Mouse (Mus musculus) heart, embryonic 12.5 days (tissue): ENCODE results near the gene Aqp5. TPM values are rescaled to one million over a fixed set of nuclear protein-coding genes. Genes with fewer than 3 reads are reported as not detected.

Experiments
- ATAC-seq: fragments of 200-750 bp; cut with Nextera tagmentation; 2 replicates; pipeline ENCODE4 v1.8.0; 2017; ENCODE audit warnings: moderate TSS enrichment, moderate library complexity; ENCODE audit not compliant: insufficient number of reproducible peaks, low FRiP score
- H3K27ac ChIP-seq: fragments of 300-500 bp; sonication (generic); 2 replicates; pipeline ENCODE4 v1.5.1; 2016; ENCODE audit warnings: mild to moderate bottlenecking, moderate library complexity; ENCODE audit not compliant: poor library complexity, severe bottlenecking
- H3K27me3 ChIP-seq: fragments of 300-500 bp; sonication (generic); replicated peaks from 2 replicates; pipeline ENCODE4 v1.6.1; 2016; ENCODE audit warnings: mild to moderate bottlenecking, moderate library complexity
- H3K36me3 ChIP-seq: fragments of 300-500 bp; sonication (generic); 2 replicates; pipeline ENCODE4 v1.6.1; 2016; ENCODE audit warnings: mild to moderate bottlenecking, moderate library complexity
- H3K4me1 ChIP-seq: fragments of 300-500 bp; sonication (generic); replicated peaks from 2 replicates; pipeline ENCODE4 v1.6.1; 2016; ENCODE audit warnings: mild to moderate bottlenecking
- H3K4me2 ChIP-seq: fragments of 300-500 bp; sonication (generic); 2 replicates; pipeline ENCODE4 v1.6.1; 2016; ENCODE audit warnings: mild to moderate bottlenecking, moderate library complexity
- H3K4me3 ChIP-seq: fragments of 300-500 bp; sonication (generic); 2 replicates; pipeline ENCODE4 v1.5.1; 2016; ENCODE audit warnings: mild to moderate bottlenecking
- H3K9ac ChIP-seq: fragments of 300-500 bp; sonication (generic); 2 replicates; pipeline ENCODE4 v1.6.1; 2016; ENCODE audit warnings: mild to moderate bottlenecking, moderate library complexity
- H3K9me3 ChIP-seq: fragments of 300-500 bp; sonication (generic); replicated peaks from 2 replicates; pipeline ENCODE4 v1.6.1; 2016; ENCODE audit warnings: mild to moderate bottlenecking, moderate library complexity
- WGBS: fragments of 180-500 bp; shearing (Covaris S2); methylation state at CpG from one replicate; pipeline ENCODE4 v1.1.7; 2016; 5-methylcytosine and 5-hydroxymethylcytosine counted together
- polyA plus RNA-seq: library from polyadenylated mRNA; unstranded; fragments of >200 nt; fragmentation: Nextera tagmentation; extraction: Ambion mirVana; gene quantifications from 2 replicates; pipeline ENCODE4 v1.2.1, GENCODE M21; 2016

Aqp5 gene
- polyA plus RNA-seq, 1 experiment from 2014 or later: 0.70 TPM

DNA sequence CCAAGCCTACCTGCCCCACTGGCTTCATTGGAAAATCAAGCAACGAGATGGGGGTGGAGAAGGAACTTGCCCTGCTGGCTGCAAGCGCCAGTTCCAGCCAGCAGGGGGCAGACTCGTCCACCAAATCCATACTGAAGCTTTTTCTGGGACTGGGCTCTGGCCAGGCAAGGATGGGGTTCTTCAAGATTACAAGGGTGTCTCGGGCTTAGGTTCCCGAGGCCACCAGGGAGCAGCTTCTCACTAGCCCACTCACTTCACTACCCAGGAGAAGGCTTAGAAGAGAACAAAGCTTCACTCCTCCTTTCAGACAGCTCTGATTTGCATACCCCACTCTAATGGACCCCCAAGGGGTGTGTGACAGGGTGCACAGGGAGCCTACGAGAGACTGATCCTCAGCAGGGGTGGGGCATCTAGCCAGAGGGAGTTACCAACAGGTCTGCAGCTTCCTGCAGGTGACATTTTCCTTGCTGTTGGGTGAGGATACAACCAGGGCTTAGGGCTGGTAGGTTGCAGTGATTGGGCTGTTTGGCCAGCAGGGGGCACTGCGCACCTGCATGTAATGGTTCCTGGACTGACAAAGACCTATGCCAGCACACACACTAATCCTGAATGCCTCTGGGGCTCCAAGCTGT lies 5.6 kb downstream of the Aqp5 start:
- Histone ChIP-seq H3K4me1 (peaks cover 18% of the 10 kb centered on the region), H3K9me3 (no peaks in the 10 kb centered on the region), H3K27ac (no peak overlapping the region), H3K9ac (no peak overlapping the region), H3K4me3 (no peak overlapping the region), H3K36me3 (no peaks in the 10 kb centered on the region), H3K4me2 (no peak overlapping the region), H3K27me3 (peaks cover 86% of the 10 kb centered on the region)
- peak; percentile 60 for ATAC-seq
- WGBS: 0% methylated on average over 7 of the region's 7 CpGs

DNA sequence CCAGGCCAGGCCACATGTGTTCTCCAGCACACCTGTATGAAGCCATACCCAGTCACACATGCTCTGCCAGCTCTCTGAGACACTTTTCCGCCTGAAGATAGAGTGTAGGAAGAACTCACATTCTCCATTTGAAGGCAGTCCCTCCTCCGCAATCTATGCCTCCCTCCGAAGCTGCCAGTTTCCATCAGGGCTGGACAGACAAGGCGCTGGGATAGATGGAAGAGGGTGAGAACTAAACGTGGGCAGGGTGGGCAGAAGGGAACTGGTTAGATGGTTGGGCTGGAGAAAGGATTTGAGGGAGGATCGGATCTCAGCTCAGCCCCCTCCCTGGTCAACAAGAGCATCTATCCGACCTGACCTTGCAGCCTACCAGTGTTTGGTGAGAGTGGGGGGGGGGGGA lies 6.3 kb downstream of the Aqp5 start:
- no peaks in the 10 kb centered on the region for H3K9me3 ChIP-seq
- ATAC-seq: no peak
- WGBS: 58% methylated on average over 7 of the region's 7 CpGs

DNA sequence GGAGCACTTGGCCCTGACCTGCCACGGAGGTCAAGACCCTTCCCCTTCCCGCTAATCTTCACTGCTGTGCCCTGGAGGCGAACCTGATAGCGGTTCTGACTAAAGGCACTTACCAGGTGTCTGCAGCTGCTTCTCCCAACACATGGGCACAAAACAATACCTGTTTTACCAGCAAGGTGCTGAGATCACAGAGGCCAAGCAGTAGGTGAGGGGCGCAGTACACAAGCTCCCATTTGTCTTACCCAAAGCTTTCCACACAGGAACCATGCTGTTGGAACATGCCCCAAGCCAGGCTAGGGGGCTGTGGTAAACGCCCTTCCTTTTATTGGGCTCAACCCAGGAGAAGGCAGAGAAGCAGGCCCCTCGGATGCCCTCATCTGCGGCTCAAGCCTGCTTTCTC lies 7.0 kb downstream of the Aqp5 start:
- no peak overlapping the region for H3K4me2 ChIP-seq
- no peak for ATAC-seq
- no peaks in the 10 kb centered on the region for H3K9me3 ChIP-seq
- H3K36me3 ChIP-seq: no peaks in the 10 kb centered on the region
- no peak overlapping the region for H3K27ac ChIP-seq
- no peak overlapping the region for H3K4me3 ChIP-seq
- peaks cover 77% of the 10 kb centered on the region for H3K27me3 ChIP-seq
- H3K4me1 ChIP-seq: peaks cover 30% of the 10 kb centered on the region
- no peak overlapping the region for H3K9ac ChIP-seq
- WGBS: 48% methylated on average over 8 of the region's 8 CpGs

More for the DNA sequence above, 6.3 kb downstream of the Aqp5 start:
- Histone ChIP-seq H3K27me3 (peaks cover 84% of the 10 kb centered on the region), H3K9ac (no peak overlapping the region), H3K27ac (no peak overlapping the region), H3K4me1 (peaks cover 24% of the 10 kb centered on the region), H3K4me3 (no peak overlapping the region), H3K4me2 (no peak overlapping the region), H3K36me3 (no peaks in the 10 kb centered on the region)

DNA sequence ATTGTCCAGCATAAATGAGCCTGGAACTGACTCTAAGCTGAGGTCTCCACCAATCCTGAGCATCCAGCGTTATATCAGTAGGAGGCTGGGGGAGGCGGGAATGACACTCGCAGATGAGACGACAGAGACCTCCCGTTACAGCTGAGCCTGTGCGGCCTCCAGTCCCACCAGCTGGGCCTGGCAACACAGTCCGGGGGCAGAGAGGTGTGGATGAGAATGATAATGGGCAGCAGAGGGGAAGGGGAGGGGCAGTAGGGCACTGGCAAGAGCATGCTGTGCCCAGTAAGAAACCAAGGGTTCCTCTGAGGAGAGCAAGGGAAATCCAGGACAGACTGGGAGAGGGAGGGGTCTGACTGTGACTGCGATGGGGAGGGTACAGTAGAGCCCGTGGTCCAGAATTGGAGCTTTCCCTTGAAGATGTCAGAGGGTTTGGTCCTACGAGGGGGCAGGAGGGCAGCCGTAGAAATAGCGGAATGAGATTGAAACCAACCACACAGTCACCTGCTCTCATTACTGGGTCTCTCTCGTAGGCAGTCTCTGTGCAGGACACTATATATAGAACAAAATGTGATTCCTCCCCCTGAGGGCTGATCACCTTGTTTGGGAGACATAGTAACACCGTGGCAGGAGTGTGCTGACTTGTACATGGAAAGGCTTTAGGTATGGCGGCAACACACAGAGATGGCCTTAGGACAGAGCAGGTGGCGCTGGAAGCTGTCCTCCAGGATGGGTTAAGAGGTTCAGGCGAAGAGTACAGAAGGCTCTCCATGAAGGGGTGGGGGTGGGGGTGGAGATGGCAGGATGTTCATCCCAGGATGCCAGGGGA lies 8.9 kb downstream of the Aqp5 start:
- Histone ChIP-seq H3K27ac (no peak overlapping the region), H3K36me3 (no peaks in the 10 kb centered on the region), H3K9me3 (no peaks in the 10 kb centered on the region), H3K4me2 (no peak overlapping the region; the same call in 1 of the 2 replicates), H3K4me1 (peaks cover 43% of the 10 kb centered on the region), H3K4me3 (no peak overlapping the region), H3K27me3 (peaks cover 68% of the 10 kb centered on the region), H3K9ac (no peak overlapping the region)
- ATAC-seq: no peak
- WGBS: 46% methylated on average over 17 of the region's 17 CpGs

DNA sequence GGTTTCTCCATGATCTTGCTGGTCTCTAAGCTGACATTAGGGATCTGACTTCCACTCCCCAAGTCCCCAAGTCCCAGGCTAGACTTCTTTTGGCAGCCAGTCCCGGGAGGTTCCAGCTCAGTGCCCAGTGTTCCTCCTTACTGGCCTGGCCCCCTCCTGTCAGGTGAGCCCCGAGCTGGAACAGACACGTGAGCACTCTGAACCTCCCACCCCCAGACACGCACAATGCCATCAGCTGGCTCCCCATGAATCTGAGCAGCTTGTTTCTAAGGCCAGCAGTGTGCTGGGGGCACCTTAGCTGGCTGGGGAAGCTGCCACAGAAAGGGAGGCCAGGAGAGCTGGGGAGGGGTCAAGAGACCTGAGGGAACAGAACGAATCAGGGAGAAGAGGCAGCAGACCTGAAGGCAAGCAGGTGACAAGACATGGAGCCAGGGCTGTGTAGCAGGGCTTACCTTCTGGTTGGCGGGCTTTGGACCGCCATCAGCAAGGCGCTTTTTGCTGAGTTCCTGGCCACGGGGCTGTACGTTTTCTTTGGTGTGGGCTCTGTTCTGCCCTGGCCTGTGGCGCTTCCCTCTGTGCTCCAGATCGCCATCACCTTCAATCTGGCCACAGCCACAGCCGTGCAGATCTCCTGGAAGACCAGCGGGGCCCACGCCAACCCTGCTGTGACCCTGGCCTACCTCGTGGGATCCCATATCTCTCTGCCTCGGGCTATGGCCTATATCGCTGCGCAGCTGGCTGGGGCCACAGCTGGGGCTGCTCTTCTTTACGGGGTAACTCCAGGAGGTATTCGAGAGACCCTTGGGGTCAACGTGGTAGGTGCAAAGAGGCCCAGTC lies 10.6 kb downstream of the Aqp5 start, which contains the start of gene Aqp6:
Gene Aqp6, plus strand, starts transcription at position 415 of the 837 bp plus-strand sequence.
- Histone ChIP-seq H3K9me3 (no peaks in the 10 kb centered on the region), H3K27me3 (peaks cover 56% of the 10 kb centered on the region), H3K4me2 (no peak within 1 kb of the TSS), H3K9ac (no peak within 1 kb of the TSS), H3K4me1 (peaks cover 42% of the 10 kb centered on the region), H3K27ac (no peak within 1 kb of the TSS), H3K36me3 (no peaks in the 10 kb centered on the region), H3K4me3 (no peak within 1 kb of the TSS)
- no peak for ATAC-seq
- 55% methylated on average over 22 of the region's 22 CpGs for WGBS

DNA sequence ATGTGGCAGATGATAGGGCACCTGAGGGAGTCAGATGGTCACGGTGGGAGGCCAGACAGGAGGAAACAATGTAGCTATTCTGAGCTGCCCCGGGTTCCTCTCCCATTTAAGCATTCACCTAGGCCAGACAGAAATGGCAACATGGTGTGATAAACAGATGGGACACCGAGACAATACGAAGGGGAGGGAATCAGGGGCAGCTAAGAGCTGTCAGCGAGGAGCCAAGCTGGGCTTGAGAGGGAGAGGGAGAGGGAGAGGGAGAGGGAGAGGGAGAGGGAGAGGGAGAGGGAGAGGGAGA lies 11.2 kb downstream of the Aqp5 start:
- no peaks in the 10 kb centered on the region for H3K9me3 ChIP-seq
- no peak for ATAC-seq
- no peak overlapping the region for H3K27ac ChIP-seq
- H3K36me3 ChIP-seq: no peaks in the 10 kb centered on the region
- 16% methylated on average over 4 of the region's 5 CpGs for WGBS
- no peak overlapping the region for H3K4me2 ChIP-seq
- no peak overlapping the region for H3K9ac ChIP-seq
- H3K4me1 ChIP-seq: peaks cover 40% of the 10 kb centered on the region
- no peak overlapping the region for H3K4me3 ChIP-seq
- H3K27me3 ChIP-seq: peaks cover 53% of the 10 kb centered on the region

DNA sequence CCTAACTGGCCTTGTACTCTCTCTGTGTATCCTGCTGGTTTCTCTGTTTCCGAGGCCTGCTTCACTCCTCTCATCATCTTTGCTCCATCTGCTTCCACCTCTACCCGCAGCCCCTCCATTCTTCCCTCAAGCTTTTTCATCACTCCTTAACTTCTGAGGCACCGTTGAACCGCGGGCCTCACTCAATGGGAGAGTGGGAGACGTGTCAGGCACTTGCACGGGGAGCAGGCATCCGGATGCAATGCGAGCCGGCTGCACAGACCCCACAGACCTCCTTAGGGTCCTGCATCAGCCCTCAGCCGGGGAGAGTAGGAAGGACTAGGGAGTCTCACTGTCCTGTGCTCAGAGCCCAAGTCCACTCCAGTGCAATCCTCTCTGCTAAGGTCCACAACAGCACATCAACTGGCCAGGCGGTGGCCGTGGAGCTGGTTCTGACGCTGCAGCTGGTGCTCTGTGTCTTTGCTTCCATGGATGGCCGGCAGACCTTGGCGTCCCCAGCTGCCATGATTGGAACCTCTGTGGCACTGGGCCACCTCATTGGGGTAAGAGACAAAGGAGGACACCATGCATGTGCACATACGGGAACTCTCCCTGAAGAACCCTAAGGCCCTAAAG lies 11.7 kb downstream of the Aqp5 start:
- no peak for ATAC-seq
- no peak overlapping the region for H3K27ac ChIP-seq
- WGBS: 67% methylated on average over 17 of the region's 17 CpGs

DNA sequence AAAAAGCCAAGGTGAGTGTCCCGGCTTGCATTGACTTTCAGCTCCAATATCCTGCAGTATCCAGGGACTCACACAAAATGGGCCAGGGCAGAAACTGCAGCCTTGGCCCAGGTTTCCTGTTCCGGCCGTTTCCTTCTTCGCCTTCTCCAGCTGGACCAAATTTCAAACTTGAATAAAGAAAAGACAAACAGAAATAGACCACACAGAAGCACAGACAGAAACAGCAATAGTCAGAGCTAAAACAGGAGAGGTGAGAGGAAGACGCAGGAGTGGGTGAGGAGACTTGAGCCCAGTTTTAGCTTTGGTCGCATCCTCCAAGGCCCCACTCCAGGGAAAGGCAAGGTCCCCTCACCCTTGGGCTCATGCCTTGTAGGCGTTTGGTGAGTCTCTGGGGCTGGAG lies 12.6 kb downstream of the Aqp5 start:
- H3K4me3 ChIP-seq: no peak overlapping the region
- H3K27ac ChIP-seq: no peak overlapping the region
- no peak overlapping the region for H3K9ac ChIP-seq
- 74% methylated on average over 7 of the region's 7 CpGs for WGBS
- peaks cover 55% of the 10 kb centered on the region for H3K4me1 ChIP-seq
- peaks cover 52% of the 10 kb centered on the region for H3K27me3 ChIP-seq
- ATAC-seq: no peak
- H3K4me2 ChIP-seq: no peak overlapping the region
- no peaks in the 10 kb centered on the region for H3K36me3 ChIP-seq
- no peaks in the 10 kb centered on the region for H3K9me3 ChIP-seq

More for the DNA sequence above, 11.7 kb downstream of the Aqp5 start:
- Histone ChIP-seq H3K9ac (no peak overlapping the region), H3K36me3 (no peaks in the 10 kb centered on the region), H3K4me1 (peaks cover 46% of the 10 kb centered on the region), H3K9me3 (no peaks in the 10 kb centered on the region), H3K27me3 (peaks cover 51% of the 10 kb centered on the region), H3K4me3 (no peak overlapping the region), H3K4me2 (no peak overlapping the region)

DNA sequence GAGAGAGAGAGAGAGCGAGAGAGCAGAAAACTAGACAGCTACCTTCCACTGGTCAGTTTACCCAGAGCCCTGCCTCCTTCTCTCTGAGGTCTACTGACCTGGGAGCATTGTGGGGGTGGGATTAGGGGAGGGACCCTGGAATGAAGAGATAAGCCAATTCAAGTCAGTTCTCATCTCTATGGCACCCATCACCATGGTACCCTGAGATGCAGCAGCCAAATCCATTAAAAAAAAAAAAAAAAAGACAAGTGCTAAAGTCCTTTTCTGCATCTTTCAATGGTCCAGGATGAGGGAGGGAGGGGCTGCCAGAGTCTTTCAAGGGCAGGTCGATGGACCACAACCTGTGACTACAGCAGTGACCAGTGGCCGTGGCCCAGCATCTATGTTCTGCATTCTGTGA lies 15.0 kb downstream of the Aqp5 start:
- Histone ChIP-seq H3K4me1 (peaks cover 46% of the 10 kb centered on the region), H3K9ac (no peak overlapping the region), H3K4me3 (no peak overlapping the region), H3K4me2 (no peak overlapping the region), H3K9me3 (no peaks in the 10 kb centered on the region), H3K27me3 (peaks cover 43% of the 10 kb centered on the region), H3K27ac (no peak overlapping the region), H3K36me3 (no peaks in the 10 kb centered on the region)
- WGBS: 68% methylated on average over 2 of the region's 3 CpGs
- ATAC-seq: no peak

DNA sequence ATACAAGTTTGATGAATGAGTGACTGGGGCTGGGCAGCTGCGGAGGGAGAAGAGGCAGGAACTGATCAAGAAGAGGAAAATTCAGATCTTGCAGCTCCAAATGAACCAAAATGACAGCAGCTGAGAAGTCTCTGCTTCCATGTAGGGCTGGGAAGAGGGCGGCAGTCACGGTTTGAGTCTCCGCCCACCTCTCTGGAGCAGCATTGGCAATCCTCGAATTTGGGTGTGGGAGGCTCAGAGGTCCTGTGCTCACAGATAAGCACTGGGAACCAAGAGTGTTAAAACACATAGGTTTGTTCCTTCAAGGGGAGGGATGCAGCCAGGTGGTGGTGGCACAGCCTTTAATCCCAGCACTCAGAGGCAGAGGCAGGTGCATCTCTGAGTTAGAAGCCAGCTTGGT lies 15.9 kb downstream of the Aqp5 start:
- no peaks in the 10 kb centered on the region for H3K36me3 ChIP-seq
- H3K9me3 ChIP-seq: no peaks in the 10 kb centered on the region
- H3K27ac ChIP-seq: no peak overlapping the region
- H3K4me1 ChIP-seq: peaks cover 47% of the 10 kb centered on the region
- H3K27me3 ChIP-seq: peaks cover 34% of the 10 kb centered on the region
- no peak overlapping the region for H3K4me2 ChIP-seq
- H3K9ac ChIP-seq: no peak overlapping the region
- no peak overlapping the region for H3K4me3 ChIP-seq
- ATAC-seq: no peak
- WGBS: 38% methylated on average over 5 of the region's 5 CpGs
